Mouse (Mus musculus): ENCODE measurements around the gene Alx1.

Alx1 gene

GRCm38 (mm10) chr10:103029730-103030490 is at the start of gene Alx1:
TSS of gene Alx1 (minus strand) at chr10:103030215.
- in situ Hi-C loops (cut with MboI; ENCODE audit: unreplicated experiment in 2 of 2): no loop called here

GRCm38 (mm10) chr10:103049593-103049992 is 19.6 kb upstream of the Alx1 start:
- in situ Hi-C loops (cut with MboI; ENCODE audit: unreplicated experiment in 2 of 2): no loop called here

- in situ Hi-C loops (cut with MboI; ENCODE audit: unreplicated experiment in 2 of 2): no loop called here
Observed at GRCm38 (mm10) chr10:103046623-103047022, 16.6 kb upstream of the Alx1 start.

GRCm38 (mm10) chr10:103045019-103045418 is 15.0 kb upstream of the Alx1 start:
- in situ Hi-C loops (cut with MboI; ENCODE audit: unreplicated experiment in 2 of 2): no loop called here

GRCm38 (mm10) chr10:103035002-103035640 is 5.1 kb upstream of the Alx1 start:
- in situ Hi-C loops (cut with MboI; ENCODE audit: unreplicated experiment in 2 of 2): no loop called here

GRCm38 (mm10) chr10:103030931-103031330 is 916 bp upstream of the Alx1 start:
- in situ Hi-C loops (cut with MboI; ENCODE audit: unreplicated experiment in 2 of 2): no loop called here

- in situ Hi-C loops (cut with MboI; ENCODE audit: unreplicated experiment in 2 of 2): no loop called here
Observed at GRCm38 (mm10) chr10:103029132-103029729, 784 bp downstream of the Alx1 start.

- in situ Hi-C loops (cut with MboI; ENCODE audit: unreplicated experiment in 2 of 2): no loop called here
Observed at GRCm38 (mm10) chr10:103028253-103029131, 1.5 kb downstream of the Alx1 start.

- in situ Hi-C loops (cut with MboI; ENCODE audit: unreplicated experiment in 2 of 2): no loop called here
Observed at GRCm38 (mm10) chr10:103027931-103028252, 2.1 kb downstream of the Alx1 start.

GRCm38 (mm10) chr10:103027226-103027930 is 2.6 kb downstream of the Alx1 start:
- in situ Hi-C loops (cut with MboI; ENCODE audit: unreplicated experiment in 2 of 2): no loop called here

- in situ Hi-C loops (cut with MboI; ENCODE audit: unreplicated experiment in 2 of 2): no loop called here
Observed at GRCm38 (mm10) chr10:103026636-103027225, 3.3 kb downstream of the Alx1 start.

- in situ Hi-C loops (cut with MboI; ENCODE audit: unreplicated experiment in 2 of 2): no loop called here
Observed at GRCm38 (mm10) chr10:103002556-103002955, 27.5 kb downstream of the Alx1 start.

GRCm38 (mm10) chr10:103000902-103001301 is 29.1 kb downstream of the Alx1 start:
- in situ Hi-C loops (cut with MboI; ENCODE audit: unreplicated experiment in 2 of 2): no loop called here

- in situ Hi-C loops (cut with MboI; ENCODE audit: unreplicated experiment in 2 of 2): no loop called here
Observed at GRCm38 (mm10) chr10:102999584-102999983, 30.4 kb downstream of the Alx1 start.

GRCm38 (mm10) chr10:102975106-102975505 is 54.9 kb downstream of the Alx1 start:
- in situ Hi-C loops (cut with MboI; ENCODE audit: unreplicated experiment in 2 of 2): no loop called here

GRCm38 (mm10) chr10:102959602-102960001 is 70.4 kb downstream of the Alx1 start:
- in situ Hi-C loops (cut with MboI; ENCODE audit: unreplicated experiment in 2 of 2): no loop called here

All from v-Abl transformed pro-B cells (cell line).